Mouse (Mus musculus) kidney, adult 11 months (tissue): ENCODE measurements around the gene Slc36a3.

Experiments used
- DNase-seq: peaks from one replicate; pipeline ENCODE4 v3.0.0; 2022

Gene Slc36a3

GRCm38 (mm10) chr11:55151608-55152007 lies at the start of gene Slc36a3:
Slc36a3 (minus strand) TSS chr11:55151708.
- no peak for DNase-seq

DNA sequence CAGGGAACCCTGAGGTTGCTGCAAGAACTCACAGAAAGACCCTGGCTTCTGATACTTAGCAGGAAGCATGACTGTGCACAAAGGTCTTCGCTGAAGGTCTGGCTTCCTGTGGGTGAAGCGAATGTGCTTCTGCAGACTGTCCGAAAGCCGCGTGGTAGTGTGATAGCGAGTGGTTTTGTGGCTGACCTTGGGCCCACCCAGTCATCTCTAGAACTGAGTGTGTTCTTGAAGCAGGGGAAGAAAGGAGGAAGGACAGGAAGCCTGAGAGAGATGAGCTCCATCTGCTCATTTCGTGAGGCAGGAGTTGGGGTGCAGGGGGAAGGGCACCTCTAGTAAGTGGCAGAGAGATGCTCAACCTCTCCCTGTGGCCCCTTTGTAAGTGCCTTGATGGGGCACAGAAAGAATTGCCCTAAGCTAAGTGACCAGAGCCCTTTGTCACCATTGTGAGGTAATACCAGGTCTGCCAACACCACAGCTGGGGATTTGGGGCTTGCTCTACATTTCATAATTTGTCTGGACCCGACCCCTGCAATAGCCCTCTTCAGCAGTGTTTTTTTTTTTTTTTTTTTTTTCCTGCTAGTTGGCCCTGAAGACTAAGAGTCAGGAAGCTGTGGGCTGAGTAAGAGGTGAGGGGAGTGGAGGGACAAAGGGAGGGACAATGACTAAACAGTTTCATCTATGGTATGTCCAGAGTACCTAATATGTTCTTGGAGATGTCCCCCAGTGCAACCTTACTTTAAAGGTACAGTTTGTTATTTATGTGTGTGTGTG lies 46.4 kb upstream of the Slc36a3 start:
- no peak for DNase-seq

DNA sequence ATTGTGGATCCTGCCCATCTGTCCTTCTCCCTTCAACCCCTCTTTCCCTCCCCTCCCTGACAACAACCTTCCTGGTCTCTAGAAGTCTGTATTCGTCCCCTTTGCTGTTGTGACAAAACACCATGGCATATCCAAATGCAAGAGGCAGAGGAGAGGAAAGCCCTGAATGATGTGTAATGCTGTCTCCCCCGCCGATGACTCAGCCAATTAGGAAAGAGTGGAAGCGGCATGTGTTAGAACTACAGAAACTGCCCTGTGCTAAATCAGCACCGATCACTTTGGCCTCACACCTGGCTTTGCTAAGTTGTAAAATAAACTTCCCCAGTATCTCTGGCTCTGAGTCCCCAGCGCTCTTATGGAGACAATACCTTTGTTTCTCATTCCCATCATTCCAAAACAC lies 45.6 kb upstream of the Slc36a3 start:
- DNase-seq: no peak

GRCm38 (mm10) chr11:55190216-55190615 lies 38.7 kb upstream of the Slc36a3 start:
- DNase-seq: no peak

DNA sequence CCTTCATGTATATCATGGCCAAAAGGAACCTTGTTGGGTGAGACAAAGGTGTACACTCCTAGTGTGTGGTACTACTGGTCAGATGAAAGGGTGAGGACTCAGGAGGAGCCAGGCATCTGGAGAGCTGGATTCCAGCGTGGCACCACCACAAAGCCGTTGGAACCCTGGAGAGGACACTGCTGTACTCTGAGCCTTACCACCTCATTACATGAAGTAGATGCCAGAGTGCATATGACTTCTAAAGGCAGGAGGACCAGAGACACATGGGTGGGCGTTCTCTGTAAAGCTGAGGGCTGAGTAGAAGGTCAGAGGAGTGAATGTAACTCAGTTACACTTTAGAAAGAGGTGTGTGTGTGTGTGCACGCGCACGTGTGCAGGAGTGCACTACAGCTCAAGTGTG lies 36.3 kb upstream of the Slc36a3 start:
- DNase-seq: no peak

GRCm38 (mm10) chr11:55187292-55187691 lies 35.8 kb upstream of the Slc36a3 start:
- no peak for DNase-seq

GRCm38 (mm10) chr11:55184733-55185291 lies 33.3 kb upstream of the Slc36a3 start, which contains the start of gene Slc36a2:
Slc36a2 (minus strand) TSS chr11:55185077.
- DNase-seq: no peak

DNA sequence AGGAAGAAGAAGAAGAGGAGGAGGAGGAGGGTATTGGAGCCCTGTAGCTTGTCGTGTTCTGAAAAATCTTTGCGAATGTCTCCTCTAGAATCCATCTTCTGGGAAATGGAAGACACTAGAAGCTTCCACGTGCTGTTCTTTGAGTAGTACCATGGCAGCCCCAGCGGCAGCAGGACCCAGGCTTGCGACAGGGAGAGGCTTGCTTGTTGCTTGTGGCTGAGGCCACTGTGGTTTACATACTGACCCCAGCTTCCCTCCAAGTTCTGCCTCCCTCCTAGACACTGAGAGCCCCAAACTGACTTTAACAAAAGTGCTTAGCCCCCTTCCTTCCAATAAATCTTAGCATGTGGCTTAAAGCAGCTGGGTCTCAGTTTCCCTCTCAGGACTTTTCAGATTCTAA lies 32.7 kb upstream of the Slc36a3 start:
- no peak for DNase-seq

DNA sequence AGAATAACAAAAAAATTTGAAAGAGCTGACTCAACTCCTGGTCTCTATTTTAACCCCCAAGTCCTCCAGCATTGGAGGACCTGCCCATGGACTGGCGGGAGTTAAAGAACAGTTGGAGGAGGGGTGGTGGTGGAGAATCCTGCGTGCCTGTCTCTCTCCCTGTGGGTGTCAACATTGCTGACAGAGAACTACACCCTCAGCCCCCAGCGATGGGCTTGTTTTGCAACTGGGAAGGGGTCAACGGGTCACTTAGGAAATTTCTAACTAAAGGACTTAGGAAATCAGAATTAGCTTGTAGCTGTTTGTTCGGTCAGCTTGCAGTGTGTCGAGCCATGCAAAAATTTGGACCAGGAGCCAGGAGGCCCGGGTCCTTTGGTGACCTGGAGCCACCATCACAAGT lies 31.6 kb upstream of the Slc36a3 start:
- DNase-seq: no peak

- no peak for DNase-seq
These were observed 28.3 kb upstream of the Slc36a3 start for GRCm38 (mm10) chr11:55179856-55180255.

- DNase-seq: no peak
These were observed 27.3 kb upstream of the Slc36a3 start for GRCm38 (mm10) chr11:55178830-55179229.

DNA sequence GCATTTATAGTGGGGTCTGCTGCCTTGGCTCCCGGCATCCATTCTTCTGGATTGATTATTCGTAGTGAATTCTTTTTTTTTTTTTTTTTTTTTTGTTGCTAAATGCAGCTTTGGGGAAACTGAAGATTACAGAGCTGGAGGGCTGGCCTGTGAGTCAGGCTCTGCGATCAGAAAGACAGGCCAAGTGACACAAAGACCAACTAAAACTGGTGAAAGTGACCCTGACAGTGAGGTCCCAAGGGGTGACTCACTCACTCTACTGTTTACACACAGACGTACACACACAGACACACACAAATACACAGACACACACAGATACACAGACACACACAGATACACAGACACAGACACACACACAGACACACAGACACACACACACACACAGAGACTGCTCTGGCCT lies 19.0 kb upstream of the Slc36a3 start:
- no peak for DNase-seq

- DNase-seq: no peak
These were observed 17.4 kb upstream of the Slc36a3 start for GRCm38 (mm10) chr11:55168914-55169313.

- DNase-seq: no peak
These were observed 17.0 kb upstream of the Slc36a3 start for GRCm38 (mm10) chr11:55168504-55168903.

- DNase-seq: no peak
These were observed 14.2 kb upstream of the Slc36a3 start for GRCm38 (mm10) chr11:55165748-55166147.

DNA sequence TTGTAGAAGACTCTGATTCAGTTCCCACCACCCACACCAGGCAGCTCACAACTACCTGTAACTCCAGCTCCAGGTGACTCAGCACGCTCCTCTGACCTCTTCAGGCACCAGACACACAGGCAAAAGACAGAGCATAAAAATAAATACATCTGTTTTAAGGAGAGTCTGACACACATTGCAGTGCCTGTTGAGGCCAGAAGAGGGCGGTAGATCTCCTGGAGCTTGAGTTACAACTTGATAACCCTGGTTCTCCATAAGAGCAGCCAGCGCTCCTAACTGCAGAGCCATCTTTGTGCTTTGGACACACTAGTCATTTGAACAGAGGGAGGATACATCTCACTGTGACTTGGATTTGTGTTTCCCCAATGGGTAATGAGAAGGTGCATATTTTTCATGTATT lies 13.2 kb upstream of the Slc36a3 start:
- peak; percentile 6 for DNase-seq

DNA sequence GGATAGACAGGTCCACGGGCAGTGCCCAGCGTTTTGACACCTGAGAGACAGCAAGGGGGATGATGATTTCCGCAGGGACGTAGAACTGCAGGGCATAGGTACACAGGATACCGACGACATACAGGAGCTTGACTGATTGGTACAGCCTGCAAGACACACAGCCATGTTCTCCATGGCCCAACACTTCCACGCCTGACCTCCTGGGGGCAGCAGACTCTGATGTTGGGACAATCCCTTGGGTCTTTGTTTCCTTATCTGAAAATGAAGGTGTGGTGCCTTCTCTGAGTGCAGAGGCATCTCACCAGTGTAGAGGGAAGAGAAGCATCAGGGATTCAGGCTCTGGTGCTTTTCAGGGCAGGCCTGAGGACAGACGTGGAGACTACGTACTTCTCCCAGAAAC lies 11.2 kb upstream of the Slc36a3 start:
- DNase-seq: peak; percentile 12

GRCm38 (mm10) chr11:55158785-55159359 lies 7.4 kb upstream of the Slc36a3 start:
- peak; percentile 64 for DNase-seq

DNA sequence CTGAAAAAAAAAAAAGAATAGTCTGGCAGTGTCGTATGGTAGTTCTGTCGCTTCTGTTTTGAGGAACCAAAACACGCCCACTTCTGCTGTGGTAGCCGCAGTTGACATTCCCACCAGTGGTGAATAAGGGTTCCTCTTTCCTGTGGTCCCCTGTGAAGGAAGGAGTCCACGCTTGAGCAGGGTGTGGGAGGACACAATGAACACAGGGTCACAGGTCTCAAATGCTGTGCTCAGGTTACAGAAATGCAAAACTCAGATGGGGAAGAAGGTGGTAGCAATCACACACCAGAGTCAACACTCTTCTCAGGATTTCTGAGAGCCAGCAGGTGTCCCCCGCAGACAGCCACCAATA lies 3.5 kb upstream of the Slc36a3 start:
- DNase-seq: no peak

GRCm38 (mm10) chr11:55154398-55155069 lies 3.0 kb upstream of the Slc36a3 start:
- DNase-seq: no peak

DNA sequence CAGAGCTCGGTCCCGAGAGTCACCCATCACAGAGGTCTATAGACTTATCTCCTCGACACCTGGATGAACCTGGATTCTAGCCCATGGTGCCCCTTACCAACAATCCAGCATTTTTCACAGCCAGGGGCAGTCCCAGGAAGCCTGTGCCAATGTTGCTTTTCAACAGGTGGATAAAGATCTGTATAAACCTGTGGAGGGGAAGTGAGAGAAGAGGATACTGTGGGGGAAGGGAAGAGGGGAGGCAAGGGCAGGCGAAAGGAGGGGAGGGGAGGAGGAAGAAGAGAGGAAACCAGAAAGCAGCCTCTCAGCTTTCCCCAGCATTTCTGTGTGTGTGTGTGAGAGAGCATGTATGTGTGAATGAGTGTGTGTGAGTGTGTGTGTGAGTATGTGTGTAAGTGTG lies 3.0 kb downstream of the Slc36a3 start:
- DNase-seq: no peak

- DNase-seq: no peak
These were observed 4.1 kb downstream of the Slc36a3 start for GRCm38 (mm10) chr11:55147423-55147822.

GRCm38 (mm10) chr11:55146855-55147254 lies 4.7 kb downstream of the Slc36a3 start:
- DNase-seq: no peak

GRCm38 (mm10) chr11:55144011-55144410 lies 7.5 kb downstream of the Slc36a3 start:
- DNase-seq: no peak
